Mouse (Mus musculus) heart, postnatal 0 days (tissue): ENCODE measurements at regions not wholly inside any gene's neighbourhood (a gene's known extent, or its start where the extent isn't known, plus 50 kb on each side); places are given as distances from the start of the nearest gene placed in this dataset.

Source experiments
- ATAC-seq: fragments of 200-750 bp; cut with Nextera tagmentation; 2 replicates; pipeline ENCODE4 v1.8.0; 2017; ENCODE audit warnings: low read depth, moderate number of reproducible peaks, moderate library complexity; ENCODE audit not compliant: insufficient read depth
- DNase-seq: peaks from one replicate; pipeline ENCODE4 v3.0.0-alpha.2; 2016; ENCODE audit warnings: low spot score
- H3K27ac ChIP-seq: fragments of 300-500 bp; sonication (generic); 2 replicates; pipeline ENCODE4 v1.5.1; 2014; ENCODE audit warnings: low read depth, mild to moderate bottlenecking
- H3K27me3 ChIP-seq: fragments of 300-500 bp; sonication (generic); 2 replicates; pipeline ENCODE4 v1.6.1; 2014; ENCODE audit warnings: low read length, mixed read lengths; ENCODE audit not compliant: control insufficient read depth, insufficient read depth
- H3K36me3 ChIP-seq: fragments of 300-500 bp; sonication (generic); replicated peaks from 2 replicates; pipeline ENCODE4 v1.6.1; 2014; ENCODE audit warnings: low read length, mixed read lengths; ENCODE audit not compliant: control insufficient read depth, insufficient read depth
- H3K4me1 ChIP-seq: fragments of 300-500 bp; sonication (generic); 2 replicates; pipeline ENCODE4 v1.6.1; 2014; ENCODE audit warnings: antibody characterized with exemption; ENCODE audit not compliant: control insufficient read depth, insufficient read depth
- H3K4me2 ChIP-seq: fragments of 300-500 bp; sonication (generic); 2 replicates; pipeline ENCODE4 v1.6.1; 2014; ENCODE audit warnings: low read depth, mild to moderate bottlenecking, low read length, moderate library complexity
- H3K4me3 ChIP-seq: fragments of 300-500 bp; sonication (generic); 2 replicates; pipeline ENCODE4 v1.5.1; 2014; ENCODE audit warnings: low read depth, low read length
- H3K9ac ChIP-seq: fragments of 300-500 bp; sonication (generic); replicated peaks from 2 replicates; pipeline ENCODE4 v1.6.1; 2014; ENCODE audit warnings: low read depth, low read length, mixed read lengths
- H3K9me3 ChIP-seq: fragments of 300-500 bp; sonication (generic); replicated peaks from 2 replicates; pipeline ENCODE4 v1.6.1; 2016; ENCODE audit warnings: low read length; ENCODE audit not compliant: control insufficient read depth
- CTCF ChIP-seq: IDR thresholded peaks from 2 replicates; pipeline ENCODE4 v1.5.1; 2016; ENCODE audit warnings: antibody characterized with exemption, control low read depth, low read depth
- EP300 ChIP-seq: IDR thresholded peaks from 2 replicates; pipeline ENCODE4 v1.6.1; 2016; ENCODE audit warnings: antibody characterized with exemption, low read depth
- WGBS: fragments of 180-500 bp; shearing (Covaris S2); extraction: QIAGEN DNeasy Blood & Tissue Kit; methylation state at CpG from one replicate; pipeline ENCODE4 v1.1.7; 2014; 5-methylcytosine and 5-hydroxymethylcytosine counted together

GRCm38 (mm10) chr1:52330496-52330895, 97.5 kb upstream of the Gls start:
- TF ChIP-seq CTCF (no peak), EP300 (no peak)
- ATAC-seq: no peak
- no peaks in the 10 kb centered on the region for H3K9me3 ChIP-seq

GRCm38 (mm10) chr1:52328507-52328906, 95.5 kb upstream of the Gls start:
- TF ChIP-seq CTCF (0 out of 2 replicates have a peak, but pooled peaks have one; percentile 11), EP300 (no peak)
- H3K27ac ChIP-seq: no peak overlapping the region
- no peaks in the 10 kb centered on the region for H3K9me3 ChIP-seq
- no peaks in the 10 kb centered on the region for H3K27me3 ChIP-seq
- H3K4me1 ChIP-seq: no peaks in the 10 kb centered on the region
- no peak overlapping the region for H3K4me3 ChIP-seq
- DNase-seq: no peak
- no peak for ATAC-seq
- no peak overlapping the region for H3K4me2 ChIP-seq
- no peaks in the 10 kb centered on the region for H3K36me3 ChIP-seq
- no peak overlapping the region for H3K9ac ChIP-seq

More at GRCm38 (mm10) chr1:52330496-52330895, 97.5 kb upstream of the Gls start:
- Histone ChIP-seq H3K4me1 (no peaks in the 10 kb centered on the region), H3K27me3 (no peaks in the 10 kb centered on the region), H3K36me3 (no peaks in the 10 kb centered on the region), H3K4me3 (no peak overlapping the region), H3K27ac (no peak overlapping the region), H3K4me2 (no peak overlapping the region), H3K9ac (no peak overlapping the region)
- DNase-seq: no peak
- WGBS: 91% methylated on average over 6 of the region's 6 CpGs

GRCm38 (mm10) chr1:52324356-52324755, 91.3 kb upstream of the Gls start:
- Histone ChIP-seq H3K4me2 (no peak overlapping the region), H3K9me3 (no peaks in the 10 kb centered on the region), H3K36me3 (no peaks in the 10 kb centered on the region), H3K27ac (no peak overlapping the region), H3K4me3 (no peak overlapping the region), H3K9ac (no peak overlapping the region), H3K27me3 (no peaks in the 10 kb centered on the region), H3K4me1 (no peaks in the 10 kb centered on the region)
- ATAC-seq: no peak
- WGBS: 79% methylated on average over 2 of the region's 2 CpGs
- no peak for TF ChIP-seq EP300
- no peak for TF ChIP-seq CTCF
- DNase-seq: no peak

GRCm38 (mm10) chr1:52312076-52312633, 79.1 kb upstream of the Gls start:
- Histone ChIP-seq H3K27me3 (no peaks in the 10 kb centered on the region), H3K4me3 (no peak overlapping the region), H3K4me2 (no peak overlapping the region), H3K36me3 (no peaks in the 10 kb centered on the region), H3K9ac (no peak overlapping the region), H3K9me3 (no peaks in the 10 kb centered on the region), H3K4me1 (no peaks in the 10 kb centered on the region), H3K27ac (no peak overlapping the region)
- DNase-seq: no peak
- ATAC-seq: no peak
- 65% methylated on average over 3 of the region's 3 CpGs for WGBS
- no peak for TF ChIP-seq EP300

- WGBS: 65% methylated on average over 6 of the region's 6 CpGs
- H3K27me3 ChIP-seq: no peaks in the 10 kb centered on the region
- no peak for ATAC-seq
- no peak for DNase-seq
- no peak overlapping the region for H3K27ac ChIP-seq
- no peak overlapping the region for H3K9ac ChIP-seq
- H3K4me2 ChIP-seq: no peak overlapping the region
- H3K9me3 ChIP-seq: no peaks in the 10 kb centered on the region
- H3K4me3 ChIP-seq: no peak overlapping the region
- 0 out of 2 replicates have a peak, but pooled peaks have one; percentile 11 for TF ChIP-seq CTCF
- no peak for TF ChIP-seq EP300
- no peaks in the 10 kb centered on the region for H3K36me3 ChIP-seq
- H3K4me1 ChIP-seq: no peaks in the 10 kb centered on the region
These were observed 73.9 kb upstream of the Gls start for GRCm38 (mm10) chr1:52306892-52307291.
